Mouse (Mus musculus): Measurements from ENCODE around the gene Opn4. TPM values are rescaled to one million over a fixed set of nuclear protein-coding genes. Genes with fewer than 3 reads are reported as not detected.

The Opn4 gene
- polyA plus RNA-seq, 2 experiments = not detected

GRCm38 (mm10) chr14:34595596-34596255 is 4.2 kb downstream of the Opn4 start:
- Histone ChIP-seq H3K4me2 (ENCODE audit: low read depth) (no peak overlapping the region), H3K4me1 (replicated peaks; ENCODE audit: control insufficient read depth in 2 of 2, insufficient read depth in 2 of 2, low read length in 1 of 2) (no peaks in the 10 kb centered on the region), H3K9me3 (ENCODE audit: control insufficient read depth, low read length) (no peaks in the 10 kb centered on the region), H3K27ac (no peak overlapping the region), H3K27me3 (ENCODE audit: control insufficient read depth, insufficient read depth, low read length) (no peaks in the 10 kb centered on the region), H3K36me3 (replicated peaks; ENCODE audit: control insufficient read depth, insufficient read depth, low read depth) (no peaks in the 10 kb centered on the region), H3K4me3 (ENCODE audit: insufficient read depth in 1 of 2, low read depth in 2 of 2, low read length in 2 of 2) (no peak overlapping the region), H3K9ac (replicated peaks) (no peak overlapping the region)
- 61% methylated on average over 17 of the region's 17 CpGs for WGBS (ENCODE audit: insufficient replicate concordance)
- ATAC-seq (ENCODE audit: insufficient read depth) = no peak
- no peak for TF ChIP-seq EP300 (IDR thresholded peaks at IDR 0.05; ENCODE audit: low read depth)
- no peak for TF ChIP-seq CTCF (IDR thresholded peaks at IDR 0.05; ENCODE audit: low read depth)
- DNase-seq (ENCODE audit: low read depth in 3 of 3, low spot score in 3 of 3) = no peak

- Histone ChIP-seq H3K9ac (replicated peaks) (no peak overlapping the region), H3K27ac (no peak overlapping the region), H3K4me2 (ENCODE audit: low read depth) (no peak overlapping the region), H3K27me3 (ENCODE audit: control insufficient read depth, insufficient read depth, low read length) (no peaks in the 10 kb centered on the region), H3K36me3 (replicated peaks; ENCODE audit: control insufficient read depth, insufficient read depth, low read depth) (no peaks in the 10 kb centered on the region), H3K4me3 (ENCODE audit: insufficient read depth in 1 of 2, low read depth in 2 of 2, low read length in 2 of 2) (no peak overlapping the region), H3K4me1 (replicated peaks; ENCODE audit: control insufficient read depth in 2 of 2, insufficient read depth in 2 of 2, low read length in 1 of 2) (no peaks in the 10 kb centered on the region), H3K9me3 (ENCODE audit: control insufficient read depth, low read length) (no peaks in the 10 kb centered on the region)
- ATAC-seq (ENCODE audit: insufficient read depth) = no peak
- DNase-seq (ENCODE audit: low read depth in 3 of 3, low spot score in 3 of 3) = no peak
- 56% methylated on average over 15 of the region's 15 CpGs for WGBS (ENCODE audit: insufficient replicate concordance)
- TF ChIP-seq CTCF (IDR thresholded peaks at IDR 0.05; ENCODE audit: low read depth) = no peak
Measured at GRCm38 (mm10) chr14:34591741-34592535, 8.0 kb downstream of the Opn4 start.

DNA sequence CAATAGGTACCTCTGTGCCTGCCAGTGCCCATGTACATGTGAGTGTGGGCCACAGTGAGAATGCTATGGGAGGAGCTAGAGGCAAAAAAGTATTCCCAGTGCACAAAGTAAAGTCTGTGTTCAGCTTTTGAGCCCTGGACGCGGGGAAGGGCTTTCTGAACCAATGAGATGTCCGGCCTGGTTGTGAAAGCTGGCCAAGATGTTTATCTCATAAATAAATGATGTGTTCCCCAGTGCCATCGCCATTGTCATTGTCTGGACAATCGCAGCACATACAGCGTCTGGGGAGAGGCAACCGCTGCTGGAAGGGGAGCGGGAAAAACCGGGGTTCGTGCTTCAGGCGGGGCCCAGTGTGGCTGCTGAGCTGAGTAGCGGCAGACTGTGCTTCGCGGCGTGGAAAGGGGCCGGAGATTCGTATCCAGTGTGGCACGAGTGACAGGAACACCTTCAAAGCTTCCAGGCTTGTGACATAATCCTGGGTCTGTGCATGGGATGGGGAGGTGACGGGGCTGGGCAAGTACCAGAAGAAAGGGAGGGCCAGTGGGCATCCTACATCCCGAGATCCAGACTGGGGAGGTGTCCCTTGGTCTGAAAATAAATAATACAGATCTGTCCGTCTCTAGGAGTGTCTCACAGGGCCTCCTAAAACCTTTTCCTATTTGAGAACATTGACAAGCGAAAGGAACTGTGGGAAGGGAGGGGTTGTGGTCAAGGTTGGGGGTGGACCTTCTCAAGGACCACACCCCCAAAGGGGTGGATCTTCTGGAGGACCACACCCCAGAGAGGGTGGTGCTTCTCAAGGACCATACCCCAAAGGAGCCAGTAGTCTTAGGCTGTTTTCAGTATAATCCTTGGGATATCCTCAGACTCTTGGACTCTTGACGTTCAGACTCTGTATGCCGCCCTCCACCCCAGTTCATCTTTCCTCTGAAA is 8.9 kb downstream of the Opn4 start:
- Histone ChIP-seq H3K4me1 (replicated peaks; ENCODE audit: control insufficient read depth in 2 of 2, insufficient read depth in 2 of 2, low read length in 1 of 2) (no peaks in the 10 kb centered on the region), H3K9me3 (ENCODE audit: control insufficient read depth, low read length) (no peaks in the 10 kb centered on the region), H3K4me2 (ENCODE audit: low read depth) (no peak overlapping the region), H3K36me3 (replicated peaks; ENCODE audit: control insufficient read depth, insufficient read depth, low read depth) (no peaks in the 10 kb centered on the region), H3K4me3 (ENCODE audit: insufficient read depth in 1 of 2, low read depth in 2 of 2, low read length in 2 of 2) (no peak overlapping the region), H3K27me3 (ENCODE audit: control insufficient read depth, insufficient read depth, low read length) (no peaks in the 10 kb centered on the region), H3K9ac (replicated peaks) (no peak overlapping the region), H3K27ac (no peak overlapping the region)
- ATAC-seq (ENCODE audit: insufficient read depth) (no peak), DNase-seq (ENCODE audit: low read depth in 3 of 3, low spot score in 3 of 3) (peak in 2 of 3 experiments; percentile 31 to 52)
- TF ChIP-seq CTCF (IDR thresholded peaks at IDR 0.05; ENCODE audit: low read depth) = no peak
- no peak for TF ChIP-seq EP300 (IDR thresholded peaks at IDR 0.05; ENCODE audit: low read depth)
- WGBS (ENCODE audit: insufficient replicate concordance) = 57% methylated on average over 24 of the region's 24 CpGs

DNA sequence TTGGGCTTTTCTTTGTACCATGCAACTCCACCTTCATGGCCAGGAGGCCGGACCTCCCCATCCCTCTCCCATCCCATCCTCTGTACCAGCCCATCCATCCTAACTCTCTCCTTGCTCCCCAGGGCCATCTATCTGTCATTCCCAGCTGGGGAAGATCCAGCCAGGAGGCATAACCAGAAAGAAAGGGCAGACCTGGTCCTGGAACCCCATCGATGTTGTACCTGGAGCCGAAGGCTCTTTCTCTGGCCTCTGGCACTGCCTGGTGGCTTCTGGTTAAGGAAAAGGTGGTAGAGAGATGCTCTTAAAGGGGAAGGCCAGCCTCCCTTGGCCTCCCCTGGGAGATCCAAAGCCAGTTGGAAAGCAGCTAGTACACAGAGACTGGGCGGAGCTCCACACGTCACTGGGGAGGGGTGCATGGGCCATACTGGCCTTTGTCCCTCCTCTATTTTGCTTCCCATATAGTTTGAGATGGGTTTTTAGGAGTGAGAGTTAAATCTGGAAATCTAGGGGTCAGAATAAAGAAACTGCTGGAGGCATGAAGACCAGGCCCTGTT is 9.8 kb downstream of the Opn4 start:
- Histone ChIP-seq H3K36me3 (replicated peaks; ENCODE audit: control insufficient read depth, insufficient read depth, low read depth) (no peaks in the 10 kb centered on the region), H3K27ac (no peak overlapping the region), H3K4me2 (ENCODE audit: low read depth) (no peak overlapping the region), H3K9me3 (ENCODE audit: control insufficient read depth, low read length) (no peaks in the 10 kb centered on the region), H3K9ac (replicated peaks) (no peak overlapping the region), H3K27me3 (ENCODE audit: control insufficient read depth, insufficient read depth, low read length) (no peaks in the 10 kb centered on the region), H3K4me3 (ENCODE audit: insufficient read depth in 1 of 2, low read depth in 2 of 2, low read length in 2 of 2) (no peak overlapping the region), H3K4me1 (replicated peaks; ENCODE audit: control insufficient read depth in 2 of 2, insufficient read depth in 2 of 2, low read length in 1 of 2) (0 out of 4 replicates have a peak, but pooled peaks cover 0 to 2% of the 10 kb centered on the region in 2 experiments)
- ATAC-seq (ENCODE audit: insufficient read depth) = no peak
- TF ChIP-seq EP300 (IDR thresholded peaks at IDR 0.05; ENCODE audit: low read depth) = no peak
- TF ChIP-seq CTCF (IDR thresholded peaks at IDR 0.05; ENCODE audit: low read depth) = no peak
- 69% methylated on average over 5 of the region's 5 CpGs for WGBS (ENCODE audit: insufficient replicate concordance)
- no peak for DNase-seq (ENCODE audit: low read depth in 3 of 3, low spot score in 3 of 3)

Data from liver, embryonic 14.5 days (tissue).